Mouse (Mus musculus): ENCODE data around the gene Aacs. TPM values are rescaled to one million over a fixed set of nuclear protein-coding genes. Genes with fewer than 3 reads are reported as not detected.
"Not testable (repeated sequence)": the region's sequence is repeated elsewhere in the genome, so short reads cannot be mapped to it uniquely, and the experiment has no call there.

Gene Aacs
- polyA plus RNA-seq, 1 experiment, result 0.25 TPM

GRCm38 (mm10) chr5:125485031-125485778 is 9.6 kb downstream of the Aacs start:
- Histone ChIP-seq H3K4me1 (ENCODE audit: control insufficient read depth) (no peaks in the 10 kb centered on the region), H3K4me3 (replicated peaks) (no peak overlapping the region), H3K9me3 (ENCODE audit: control insufficient read depth, low read length) (no peaks in the 10 kb centered on the region), H3K36me3 (ENCODE audit: control insufficient read depth) (peaks cover 55% of the 10 kb centered on the region), H3K27me3 (ENCODE audit: control insufficient read depth) (no peaks in the 10 kb centered on the region)
- TF ChIP-seq GATA1 (IDR thresholded peaks at IDR 0.05; ENCODE audit: low read length), result no peak
- no peak for TF ChIP-seq TAL1 (IDR thresholded peaks at IDR 0.05; ENCODE audit: low read length)

GRCm38 (mm10) chr5:125486088-125486487 is 10.5 kb downstream of the Aacs start:
- Histone ChIP-seq H3K9me3 (ENCODE audit: control insufficient read depth, low read length) (no peaks in the 10 kb centered on the region), H3K4me3 (replicated peaks) (no peak overlapping the region), H3K27me3 (ENCODE audit: control insufficient read depth) (no peaks in the 10 kb centered on the region), H3K36me3 (ENCODE audit: control insufficient read depth) (peaks cover 61% of the 10 kb centered on the region), H3K4me1 (ENCODE audit: control insufficient read depth) (no peaks in the 10 kb centered on the region)
- no peak for TF ChIP-seq GATA1 (IDR thresholded peaks at IDR 0.05; ENCODE audit: low read length)
- TF ChIP-seq TAL1 (IDR thresholded peaks at IDR 0.05; ENCODE audit: low read length), result no peak

- Histone ChIP-seq H3K27me3 (ENCODE audit: control insufficient read depth) (no peaks in the 10 kb centered on the region), H3K4me3 (replicated peaks) (no peak overlapping the region), H3K4me1 (ENCODE audit: control insufficient read depth) (peaks cover 1% of the 10 kb centered on the region; the same call in 1 of the 2 replicates), H3K36me3 (ENCODE audit: control insufficient read depth) (peaks cover 66% of the 10 kb centered on the region), H3K9me3 (ENCODE audit: control insufficient read depth, low read length) (no peaks in the 10 kb centered on the region)
- TF ChIP-seq TAL1 (IDR thresholded peaks at IDR 0.05; ENCODE audit: low read length), result no peak
- TF ChIP-seq GATA1 (IDR thresholded peaks at IDR 0.05; ENCODE audit: low read length), result no peak
These were observed 11.9 kb downstream of the Aacs start for GRCm38 (mm10) chr5:125487375-125488115.

GRCm38 (mm10) chr5:125488116-125488455 is 12.5 kb downstream of the Aacs start:
- H3K4me1 ChIP-seq (ENCODE audit: control insufficient read depth), result peaks cover 2% of the 10 kb centered on the region; the same call in 1 of the 2 replicates
- peaks cover 66% of the 10 kb centered on the region for H3K36me3 ChIP-seq (ENCODE audit: control insufficient read depth)
- no peak for TF ChIP-seq TAL1 (IDR thresholded peaks at IDR 0.05; ENCODE audit: low read length)
- no peak for TF ChIP-seq GATA1 (IDR thresholded peaks at IDR 0.05; ENCODE audit: low read length)
- H3K4me3 ChIP-seq (replicated peaks), result no peak overlapping the region
- H3K9me3 ChIP-seq (ENCODE audit: control insufficient read depth, low read length), result no peaks in the 10 kb centered on the region
- no peaks in the 10 kb centered on the region for H3K27me3 ChIP-seq (ENCODE audit: control insufficient read depth)

- H3K36me3 ChIP-seq (ENCODE audit: control insufficient read depth), result peaks cover 61% of the 10 kb centered on the region
These were observed 13.3 kb downstream of the Aacs start for GRCm38 (mm10) chr5:125488953-125489352.

GRCm38 (mm10) chr5:125491107-125491506 is 15.5 kb downstream of the Aacs start:
- H3K36me3 ChIP-seq (ENCODE audit: control insufficient read depth), result peaks cover 55% of the 10 kb centered on the region
- H3K4me3 ChIP-seq (replicated peaks), result no peak overlapping the region
- peaks cover 2% of the 10 kb centered on the region; the same call in 1 of the 2 replicates for H3K4me1 ChIP-seq (ENCODE audit: control insufficient read depth)
- TF ChIP-seq TAL1 (IDR thresholded peaks at IDR 0.05; ENCODE audit: low read length) (no peak), GATA1 (IDR thresholded peaks at IDR 0.05; ENCODE audit: low read length) (no peak)
- no peaks in the 10 kb centered on the region for H3K9me3 ChIP-seq (ENCODE audit: control insufficient read depth, low read length)
- no peaks in the 10 kb centered on the region for H3K27me3 ChIP-seq (ENCODE audit: control insufficient read depth)

More at GRCm38 (mm10) chr5:125488953-125489352, 13.3 kb downstream of the Aacs start:
- H3K9me3 ChIP-seq (ENCODE audit: control insufficient read depth, low read length); H3K4me1 ChIP-seq (ENCODE audit: control insufficient read depth); H3K4me3 ChIP-seq (replicated peaks); H3K27me3 ChIP-seq (ENCODE audit: control insufficient read depth): not testable (repeated sequence)

GRCm38 (mm10) chr5:125492379-125493092 is 16.9 kb downstream of the Aacs start:
- no peak overlapping the region for H3K4me3 ChIP-seq (replicated peaks)
- TF ChIP-seq GATA1 (IDR thresholded peaks at IDR 0.05; ENCODE audit: low read length) (no peak), TAL1 (IDR thresholded peaks at IDR 0.05; ENCODE audit: low read length) (no peak)
- H3K4me1 ChIP-seq (ENCODE audit: control insufficient read depth), result peaks cover 2% of the 10 kb centered on the region; the same call in 1 of the 2 replicates
- H3K9me3 ChIP-seq (ENCODE audit: control insufficient read depth, low read length), result no peaks in the 10 kb centered on the region
- peaks cover 47% of the 10 kb centered on the region for H3K36me3 ChIP-seq (ENCODE audit: control insufficient read depth)
- no peaks in the 10 kb centered on the region for H3K27me3 ChIP-seq (ENCODE audit: control insufficient read depth)

- no peak overlapping the region for H3K4me3 ChIP-seq (replicated peaks)
- no peaks in the 10 kb centered on the region for H3K9me3 ChIP-seq (ENCODE audit: control insufficient read depth, low read length)
- H3K4me1 ChIP-seq (ENCODE audit: control insufficient read depth), result peaks cover 2% of the 10 kb centered on the region; the same call in 1 of the 2 replicates
- peaks cover 43% of the 10 kb centered on the region for H3K36me3 ChIP-seq (ENCODE audit: control insufficient read depth)
- H3K27me3 ChIP-seq (ENCODE audit: control insufficient read depth), result no peaks in the 10 kb centered on the region
- no peak for TF ChIP-seq TAL1 (IDR thresholded peaks at IDR 0.05; ENCODE audit: low read length)
- TF ChIP-seq GATA1 (IDR thresholded peaks at IDR 0.05; ENCODE audit: low read length), result no peak
These were observed 17.4 kb downstream of the Aacs start for GRCm38 (mm10) chr5:125493093-125493423.

- TF ChIP-seq TAL1 (IDR thresholded peaks at IDR 0.05; ENCODE audit: low read length), result no peak
- no peak for TF ChIP-seq GATA1 (IDR thresholded peaks at IDR 0.05; ENCODE audit: low read length)
- H3K27me3 ChIP-seq (ENCODE audit: control insufficient read depth), result no peaks in the 10 kb centered on the region
- H3K36me3 ChIP-seq (ENCODE audit: control insufficient read depth), result peaks cover 36% of the 10 kb centered on the region
These were observed 20.0 kb downstream of the Aacs start for GRCm38 (mm10) chr5:125495655-125496054.

More at GRCm38 (mm10) chr5:125495655-125496054, 20.0 kb downstream of the Aacs start:
- Histone ChIP-seq H3K4me1 (ENCODE audit: control insufficient read depth) (peaks cover 2% of the 10 kb centered on the region; the same call in 1 of the 2 replicates), H3K4me3 (replicated peaks) (no peak overlapping the region), H3K9me3 (ENCODE audit: control insufficient read depth, low read length) (no peaks in the 10 kb centered on the region)
